Mouse (Mus musculus) urinary bladder, adult 18-20 months (tissue): ENCODE results near the gene Mrps17.

Source experiments
- DNase-seq, 2 experiments: peaks; one replicate each; pipeline ENCODE4 v3.0.0; 2022; ENCODE audit warnings: low spot score in 2 of 2, mixed read lengths in 2 of 2

Gene Mrps17

DNA sequence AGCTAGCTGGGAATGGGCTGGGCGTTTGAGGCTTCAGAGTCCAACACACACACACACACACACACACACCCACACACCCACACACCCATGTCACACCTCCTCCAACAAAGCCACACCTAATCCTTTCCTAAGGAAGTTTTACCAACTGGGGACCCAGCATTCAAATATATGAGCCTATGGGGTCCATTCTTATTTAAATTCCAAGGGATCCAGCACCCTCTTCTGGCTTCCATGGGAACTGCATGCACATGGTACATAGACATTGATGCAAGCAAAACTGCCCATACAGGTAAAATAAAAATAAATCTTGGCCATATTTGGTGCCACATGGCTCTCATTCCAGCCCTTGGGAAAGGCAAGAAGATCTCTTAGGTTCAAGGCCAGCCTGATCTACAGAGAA is 25.7 kb downstream of the Mrps17 start:
- no peak for DNase-seq

DNA sequence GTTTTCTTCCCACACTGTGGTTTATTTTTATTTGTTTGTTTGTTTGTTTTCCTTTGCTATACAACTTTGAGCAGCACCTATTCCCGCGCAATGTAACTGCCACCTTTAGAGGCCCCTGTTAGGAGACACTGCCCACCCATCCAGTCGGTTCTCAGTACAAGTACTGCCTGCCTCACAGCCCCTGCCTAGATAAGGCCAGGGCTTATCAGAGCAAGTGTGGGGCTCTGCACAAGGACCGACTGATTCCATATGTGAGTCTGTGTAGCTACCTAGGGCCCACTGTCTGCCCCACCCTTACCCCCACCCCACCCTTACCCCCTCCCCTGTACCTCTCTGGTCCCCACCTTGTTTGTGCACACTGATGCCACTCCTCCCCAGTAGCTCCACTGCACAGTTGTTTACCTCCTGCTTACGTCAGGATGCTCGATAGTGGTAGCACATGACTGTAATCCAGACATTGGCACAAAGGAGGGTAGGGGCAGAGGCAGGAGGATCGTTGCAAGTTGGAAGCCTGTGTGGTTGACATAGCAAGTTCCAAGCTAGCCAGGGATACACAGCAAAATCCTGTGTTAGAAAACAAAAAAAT is 27.7 kb downstream of the Mrps17 start:
- no peak for DNase-seq

DNA sequence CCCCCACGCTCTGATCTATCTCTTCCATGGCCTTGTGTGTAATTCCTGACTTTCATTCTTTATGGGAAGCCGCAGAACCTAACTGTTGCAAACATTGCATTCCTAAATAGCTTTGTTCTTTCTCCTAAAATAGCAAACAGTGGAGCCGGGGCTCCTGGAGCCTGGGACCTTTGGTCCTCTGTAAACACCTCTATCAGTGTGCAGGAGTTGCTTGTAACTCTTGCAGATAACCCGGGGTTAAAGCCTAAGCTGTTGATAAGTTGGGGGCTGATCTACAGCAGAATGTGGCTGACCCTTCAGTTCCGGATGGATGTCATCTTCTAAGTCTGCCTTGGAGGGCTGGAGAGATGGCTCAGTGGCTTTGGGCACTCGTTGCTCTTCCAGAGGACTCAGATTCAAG is 28.8 kb downstream of the Mrps17 start:
- no peak for DNase-seq

DNA sequence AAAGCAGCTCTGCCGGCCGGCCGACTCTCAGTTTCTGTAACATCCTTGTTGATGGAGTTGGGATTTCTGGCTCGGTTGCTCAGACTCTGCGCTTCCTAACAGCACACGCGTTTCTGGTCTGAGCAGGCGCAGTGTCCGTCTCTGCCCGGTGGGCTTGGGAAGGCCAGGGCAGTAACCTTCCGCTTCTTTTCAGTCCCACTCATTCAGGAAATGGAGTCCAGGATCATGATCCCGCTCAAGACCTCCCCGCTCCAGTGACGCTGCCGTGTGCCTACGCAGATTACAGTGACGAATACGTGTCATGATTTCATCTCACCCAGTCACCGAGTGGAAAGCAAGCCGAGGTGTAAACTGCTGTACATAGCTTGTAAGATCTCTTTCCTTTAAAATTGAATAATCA is 41.6 kb downstream of the Mrps17 start:
- DNase-seq: no peak

GRCm38 (mm10) chr5:129759929-129760480 is 44.7 kb downstream of the Mrps17 start:
- DNase-seq: no peak

- no peak for DNase-seq
These were observed 46.7 kb downstream of the Mrps17 start for GRCm38 (mm10) chr5:129761865-129762540.

- no peak for DNase-seq
These were observed 55.4 kb downstream of the Mrps17 start for GRCm38 (mm10) chr5:129770443-129771355.
